9 mouse cellular contexts compared by ENCODE assay signal in the genomic region with DNA sequence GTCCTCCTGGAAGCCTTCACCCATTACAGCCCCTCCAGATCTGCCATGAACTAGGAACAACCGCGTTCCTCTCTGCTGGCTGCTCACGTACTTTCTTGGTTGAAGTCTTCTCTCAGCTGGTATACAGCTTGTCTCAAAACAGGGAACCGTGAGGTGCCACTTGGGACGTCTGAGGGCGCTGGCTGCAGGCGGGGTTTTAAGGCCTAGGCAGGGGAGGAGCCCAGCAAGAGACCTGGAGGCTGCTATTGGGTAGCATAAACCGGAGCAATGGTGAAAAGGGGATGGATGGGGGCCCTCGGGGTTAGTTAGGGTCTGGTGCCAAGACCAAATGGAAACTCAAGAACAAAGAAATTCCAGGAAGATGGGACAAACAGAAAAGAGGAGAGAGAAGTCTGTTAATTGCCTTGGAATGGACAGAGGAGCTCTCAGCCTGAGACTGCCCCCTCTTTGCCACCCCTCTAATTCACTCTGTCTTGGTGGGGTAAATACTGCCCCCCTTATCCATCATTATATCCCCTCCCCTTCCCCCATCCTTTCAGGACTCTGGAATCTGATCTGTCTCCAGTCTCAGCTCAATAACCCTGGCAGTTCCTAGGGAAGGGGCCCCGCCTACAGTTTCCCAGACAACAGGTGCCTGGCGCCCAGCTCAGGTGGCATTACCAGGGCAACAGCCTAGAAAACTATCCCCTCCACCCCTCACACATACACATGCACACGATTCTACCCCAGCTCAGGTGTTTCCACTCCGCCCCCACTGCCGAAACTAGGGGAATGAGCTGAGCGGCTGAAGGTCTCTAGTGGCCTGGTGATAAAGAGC. TPM values are rescaled to one million over a fixed set of nuclear protein-coding genes. Genes with fewer than 3 reads are reported as not detected.
A peak's percentile ranks its signal among the peaks of the same experiment; 100 is the strongest.
DNase-seq lines count a peak whose midpoint lies in the region; ATAC-seq and TF ChIP-seq lines count a peak whose summit lies in the region.
"Had no signal": no experiment of that assay in that cellular context is flagged by ENCODE, and none has a peak within 500 bp of the region (broad histone marks: within the 10 kb centered on the region; RNA-seq: fewer than 3 reads in every experiment).

A gene (minus strand): TSS at position 171 of the 817 bp plus-strand sequence.

- H3K27me3 ChIP-seq in midbrain, embryonic 12.5 days = peaks cover 59% of the 10 kb centered on the region
- H3K27me3 ChIP-seq in midbrain, embryonic 14.5 days (ENCODE audit: control insufficient read depth, insufficient read depth, low read length) = peaks cover 42% of the 10 kb centered on the region
- peaks cover 55% of the 10 kb centered on the region for H3K27me3 ChIP-seq in embryonic facial prominence, embryonic 14.5 days (replicated peaks; ENCODE audit: control insufficient read depth, insufficient read depth, low read length)
- H3K27me3 ChIP-seq in kidney, adult 2 months (replicated peaks; ENCODE audit: control insufficient read depth, insufficient read depth, low read length) = no peaks in the 10 kb centered on the region
- peaks cover 30% of the 10 kb centered on the region for H3K27me3 ChIP-seq in stomach, embryonic 15.5 days (replicated peaks)

- no peak for TF ChIP-seq CTCF in kidney, adult 2 months (conservative IDR thresholded peaks at IDR 0.05; ENCODE audit: insufficient read depth, insufficient read length, low read depth, low read length)

- no peak within 1 kb of the TSS for H3K4me3 ChIP-seq in midbrain, embryonic 12.5 days
- no peak within 1 kb of the TSS for H3K4me3 ChIP-seq in midbrain, embryonic 14.5 days (replicated peaks; ENCODE audit: low read depth, low read length)
- H3K4me3 ChIP-seq in embryonic facial prominence, embryonic 14.5 days (ENCODE audit: low read depth, low read length) = peak within 1 kb of the TSS; percentile 26
- no peak within 1 kb of the TSS for H3K4me3 ChIP-seq in kidney, adult 2 months (ENCODE audit: insufficient read depth, low read depth, low read length)
- no peak within 1 kb of the TSS for H3K4me3 ChIP-seq in stomach, embryonic 15.5 days (replicated peaks)
- H3K4me3 ChIP-seq: left cerebral cortex, adult 2 months had no signal

- peaks cover 14% of the 10 kb centered on the region for H3K4me1 ChIP-seq in midbrain, embryonic 12.5 days
- 0 out of 2 replicates have a peak, but pooled peaks cover 5% of the 10 kb centered on the region for H3K4me1 ChIP-seq in midbrain, embryonic 14.5 days (ENCODE audit: control insufficient read depth, insufficient read depth, low read length)
- peaks cover 15% of the 10 kb centered on the region for H3K4me1 ChIP-seq in embryonic facial prominence, embryonic 14.5 days (ENCODE audit: control insufficient read depth, insufficient read depth, low read length)
- peaks cover 14% of the 10 kb centered on the region for H3K4me1 ChIP-seq in kidney, adult 2 months (ENCODE audit: control insufficient read depth, insufficient read depth, low read length)
- peaks cover 30% of the 10 kb centered on the region for H3K4me1 ChIP-seq in stomach, embryonic 15.5 days

- no peak within 1 kb of the TSS for H3K27ac ChIP-seq in midbrain, embryonic 12.5 days (replicated peaks)
- no peak within 1 kb of the TSS for H3K27ac ChIP-seq in midbrain, embryonic 14.5 days (replicated peaks; ENCODE audit: low read depth, low read length)
- peak within 1 kb of the TSS; percentile 44 for H3K27ac ChIP-seq in embryonic facial prominence, embryonic 14.5 days (replicated peaks; ENCODE audit: low read depth, low read length)
- no peak within 1 kb of the TSS for H3K27ac ChIP-seq in kidney, adult 2 months (ENCODE audit: insufficient read depth, low read depth, low read length)
- no peak within 1 kb of the TSS for H3K27ac ChIP-seq in stomach, embryonic 15.5 days
- H3K27ac ChIP-seq: left cerebral cortex, adult 2 months had no signal

- H3K36me3 ChIP-seq in midbrain, embryonic 12.5 days = no peaks in the 10 kb centered on the region
- H3K36me3 ChIP-seq in midbrain, embryonic 14.5 days (ENCODE audit: control insufficient read depth, insufficient read depth, low read length) = no peaks in the 10 kb centered on the region
- H3K36me3 ChIP-seq in embryonic facial prominence, embryonic 14.5 days (ENCODE audit: control insufficient read depth, insufficient read depth, low read length) = no peaks in the 10 kb centered on the region
- no peaks in the 10 kb centered on the region for H3K36me3 ChIP-seq in kidney, adult 2 months (ENCODE audit: control insufficient read depth, insufficient read depth, low read length)
- H3K36me3 ChIP-seq in stomach, embryonic 15.5 days = no peaks in the 10 kb centered on the region

- TF ChIP-seq POLR2A in kidney, adult 2 months (IDR thresholded peaks at IDR 0.05; ENCODE audit: low read depth, low read length) = no peak

- ATAC-seq in midbrain, embryonic 12.5 days (ENCODE audit: low FRiP score, low read depth) = peak; percentile 44; the same call in 1 of the 2 replicates
- ATAC-seq in midbrain, embryonic 14.5 days (ENCODE audit: low FRiP score, low TSS enrichment) = no peak
- ATAC-seq in embryonic facial prominence, embryonic 14.5 days (ENCODE audit: low read depth) = peak; percentile 93
- peak; percentile 41; the same call in 1 of the 2 replicates for ATAC-seq in stomach, embryonic 15.5 days (ENCODE audit: insufficient read depth, low FRiP score, low read depth)

- DNase-seq in midbrain, embryonic 14.5 days = no peak
- peak; percentile 82 for DNase-seq in embryonic facial prominence, embryonic 14.5 days (ENCODE audit: low spot score)
- DNase-seq in kidney, adult 2 months = peak; percentile 43
- DNase-seq in embryo, embryonic 11 days = no peak
- DNase-seq in Muller cell, postnatal 12 days (ENCODE audit: inconsistent ontology term) = no peak
- DNase-seq: heart, postnatal 10 days had no signal

- no peaks in the 10 kb centered on the region for H3K9me3 ChIP-seq in midbrain, embryonic 12.5 days
- no peaks in the 10 kb centered on the region for H3K9me3 ChIP-seq in midbrain, embryonic 14.5 days (ENCODE audit: control insufficient read depth, low read length)
- H3K9me3 ChIP-seq in embryonic facial prominence, embryonic 14.5 days (ENCODE audit: control insufficient read depth, low read length) = no peaks in the 10 kb centered on the region
- H3K9me3 ChIP-seq in stomach, embryonic 15.5 days = no peaks in the 10 kb centered on the region

- 0 out of 2 replicates have a peak within 1 kb of the TSS, but pooled peaks have one; percentile 1 for H3K4me2 ChIP-seq in midbrain, embryonic 12.5 days (replicated peaks)
- no peak within 1 kb of the TSS for H3K4me2 ChIP-seq in midbrain, embryonic 14.5 days (ENCODE audit: low read length)
- H3K4me2 ChIP-seq in embryonic facial prominence, embryonic 14.5 days (ENCODE audit: low read depth, low read length) = peak within 1 kb of the TSS; percentile 33
- no peak within 1 kb of the TSS for H3K4me2 ChIP-seq in stomach, embryonic 15.5 days

- H3K9ac ChIP-seq in midbrain, embryonic 12.5 days (replicated peaks) = no peak within 1 kb of the TSS
- no peak within 1 kb of the TSS for H3K9ac ChIP-seq in midbrain, embryonic 14.5 days (replicated peaks; ENCODE audit: low read length)
- H3K9ac ChIP-seq in embryonic facial prominence, embryonic 14.5 days (ENCODE audit: low read depth, low read length) = peak within 1 kb of the TSS; percentile 53
- H3K9ac ChIP-seq in stomach, embryonic 15.5 days = no peak within 1 kb of the TSS

- WGBS in midbrain, embryonic 12.5 days = 20% methylated on average over 15 of the region's 15 CpGs
- WGBS in midbrain, embryonic 14.5 days = 13% methylated on average over 15 of the region's 15 CpGs
- 13% methylated on average over 15 of the region's 15 CpGs for WGBS in embryonic facial prominence, embryonic 14.5 days
- 43% methylated on average over 15 of the region's 15 CpGs for WGBS in kidney, adult 2 months
- 25% methylated on average over 15 of the region's 15 CpGs for WGBS in stomach, embryonic 15.5 days

RNA-seq across cellular contexts. Expression of the gene that starts here (rescaled TPM):
- 0.84 TPM in 2 replicates for polyA plus RNA-seq in midbrain, embryonic 12.5 days (2016; fragmentation: Nextera tagmentation; extraction: Ambion mirVana)
- 0.50 and 0.92 TPM in 2 replicates for polyA plus RNA-seq in midbrain, embryonic 14.5 days (2014; fragmentation: Nextera tagmentation; extraction: Ambion mirVana)
- 14.6 and 17.9 TPM in 2 replicates for polyA plus RNA-seq in embryonic facial prominence, embryonic 14.5 days (2014; fragmentation: Nextera tagmentation; extraction: Ambion mirVana)
- polyA plus RNA-seq in kidney, adult 2 months (2012; rRNA removed) = 0.14 and 0.45 TPM in 2 replicates
- 1.8 and 2.4 TPM in 2 replicates for polyA plus RNA-seq in stomach, embryonic 15.5 days (2015; fragmentation: Nextera tagmentation; extraction: Ambion mirVana)

Comparison
In these comparisons a context has a peak if more than half of its experiments do, and no peak if none do; other contexts are left out.
1. Peak in ATAC-seq and H3K4me2 ChIP-seq in midbrain, embryonic 12.5 days; RNA of the gene not detected or under 1 TPM.
2. Peak in DNase-seq in kidney, adult 2 months; RNA of the gene not detected or under 1 TPM.